Mouse (Mus musculus) G1E (cell line): ENCODE results near the gene Fam50a. TPM values are rescaled to one million over a fixed set of nuclear protein-coding genes. Genes with fewer than 3 reads are reported as not detected.

Experiments used
- ATAC-seq: 2 replicates; pipeline ENCODE4 v1.8.0; 2016; ENCODE audit warnings: mild to moderate bottlenecking; ENCODE audit not compliant: insufficient number of reproducible peaks, poor library complexity, low FRiP score, severe bottlenecking; ENCODE audit errors: extremely low read depth
- DNase-seq: peaks from one replicate; pipeline ENCODE4 v3.0.0; 2012; ENCODE audit warnings: low spot score
- H3K27me3 ChIP-seq: 2 replicates; pipeline ENCODE4 v1.6.1; 2012; ENCODE audit warnings: mild to moderate bottlenecking, low read length, inconsistent platforms; ENCODE audit not compliant: insufficient read depth
- H3K36me3 ChIP-seq: replicated peaks from 2 replicates; pipeline ENCODE3; 2012; ENCODE audit warnings: mild to moderate bottlenecking, inconsistent platforms
- H3K4me1 ChIP-seq: 2 replicates; pipeline ENCODE4 v1.6.1; 2012; ENCODE audit warnings: low read depth, low read length, inconsistent platforms, mixed read lengths; ENCODE audit not compliant: insufficient read depth
- H3K4me3 ChIP-seq: 2 replicates; pipeline ENCODE4 v1.5.1; 2012; ENCODE audit warnings: low read depth, mild to moderate bottlenecking, inconsistent platforms, low read length, moderate library complexity, mixed read lengths
- H3K9me3 ChIP-seq: replicated peaks from 2 replicates; pipeline ENCODE4 v1.6.1; 2012; ENCODE audit warnings: inconsistent platforms
- CTCF ChIP-seq: IDR thresholded peaks from 2 replicates; pipeline ENCODE4 v1.5.1; 2012; ENCODE audit warnings: low read depth, low read length, inconsistent platforms, mixed read lengths
- GATA1 ChIP-seq: IDR thresholded peaks from 2 replicates; pipeline ENCODE4 v1.6.1; 2012; ENCODE audit warnings: borderline replicate concordance, low read length, inconsistent platforms, mixed read lengths
- GATA2 ChIP-seq: IDR thresholded peaks from 2 replicates; pipeline ENCODE4 v1.6.1; 2012; ENCODE audit warnings: low read depth, low read length, inconsistent platforms, borderline replicate concordance
- POLR2AphosphoS5 ChIP-seq: IDR thresholded peaks from 2 replicates; pipeline ENCODE4 v1.6.1; 2012; ENCODE audit warnings: low read depth, low read length, inconsistent platforms; ENCODE audit not compliant: insufficient replicate concordance
- TAL1 ChIP-seq: conservative IDR thresholded peaks from 2 replicates; pipeline ENCODE4 v1.6.1; 2012; ENCODE audit warnings: low read depth, low read length, inconsistent platforms, mixed read lengths
- polyA plus RNA-seq: library from polyadenylated mRNA; stranded (reverse); fragments of >175 nt; gene quantifications from 2 replicates; pipeline ENCODE4 v1.2.3, GENCODE M21; 2012
- total RNA-seq, 2 experiments: library from RNA; stranded (forward) in 1 of 2; stranded (reverse) in 1 of 2; fragments of 200-1000 nt in 1 of 2; fragments of >200 nt in 1 of 2; fragmentation: Nextera tagmentation in 1 of 2; gene quantifications; 2 replicates each; pipeline ENCODE4 v1.2.3; 2014 to 2017

Gene Fam50a
- total and polyA plus RNA-seq, 3 experiments = 37.9 to 99.8 (median 44.5) TPM

- peaks cover 19% of the 10 kb centered on the region for H3K36me3 ChIP-seq
- H3K27me3 ChIP-seq = no peaks in the 10 kb centered on the region
- H3K4me1 ChIP-seq = peaks cover 19% of the 10 kb centered on the region
- H3K4me3 ChIP-seq = no peak overlapping the region
- no peaks in the 10 kb centered on the region for H3K9me3 ChIP-seq
- DNase-seq = no peak
- ATAC-seq = no peak; the same call in 1 of the 2 replicates
- TF ChIP-seq GATA1 (no peak), POLR2AphosphoS5 (no peak), GATA2 (no peak), CTCF (no peak), TAL1 (no peak)
Observed at GRCm38 (mm10) chrX:74277916-74278315, 34.9 kb upstream of the Fam50a start.

GRCm38 (mm10) chrX:74281041-74281731 lies 31.6 kb upstream of the Fam50a start:
- no peaks in the 10 kb centered on the region for H3K9me3 ChIP-seq
- DNase-seq = no peak
- H3K36me3 ChIP-seq = peaks cover 26% of the 10 kb centered on the region
- ATAC-seq = no peak
- no peak for TF ChIP-seq TAL1
- TF ChIP-seq POLR2AphosphoS5 = no peak
- no peak for TF ChIP-seq CTCF
- TF ChIP-seq GATA1 = no peak
- no peak for TF ChIP-seq GATA2
- H3K4me1 ChIP-seq = peaks cover 24% of the 10 kb centered on the region
- H3K27me3 ChIP-seq = no peaks in the 10 kb centered on the region
- peak overlapping the region; percentile 76 for H3K4me3 ChIP-seq

- Histone ChIP-seq H3K27me3 (no peaks in the 10 kb centered on the region), H3K9me3 (no peaks in the 10 kb centered on the region), H3K4me1 (peaks cover 24% of the 10 kb centered on the region), H3K36me3 (peaks cover 23% of the 10 kb centered on the region), H3K4me3 (peak within 1 kb of the TSS; percentile 76)
- TF ChIP-seq POLR2AphosphoS5 (0 out of 2 replicates have a peak, but pooled peaks have one; percentile 48), GATA1 (no peak), CTCF (no peak)
- ATAC-seq (peak; percentile 95), DNase-seq (peak; percentile 32)
Observed at GRCm38 (mm10) chrX:74281732-74282394, 31.0 kb upstream of the Fam50a start, which contains the start of the genes Taz and Dnase1l1. TSS of gene Taz (plus strand) at chrX:74281912. TSS of gene Dnase1l1 (minus strand) at chrX:74282337.

- no peak for TF ChIP-seq TAL1
- TF ChIP-seq CTCF = no peak
- TF ChIP-seq GATA1 = no peak
- TF ChIP-seq GATA2 = no peak
- no peak for TF ChIP-seq POLR2AphosphoS5
- Histone ChIP-seq H3K27me3 (no peaks in the 10 kb centered on the region), H3K4me3 (peak overlapping the region; percentile 76), H3K9me3 (no peaks in the 10 kb centered on the region), H3K4me1 (peaks cover 22% of the 10 kb centered on the region), H3K36me3 (peaks cover 28% of the 10 kb centered on the region)
- ATAC-seq = 0 out of 2 replicates have a peak, but pooled peaks have one; percentile 11
- peak; percentile 29 for DNase-seq
Observed at GRCm38 (mm10) chrX:74282395-74283091, 30.3 kb upstream of the Fam50a start.

GRCm38 (mm10) chrX:74283092-74283437 lies 29.8 kb upstream of the Fam50a start:
- ATAC-seq (no peak), DNase-seq (no peak)
- Histone ChIP-seq H3K4me3 (peak overlapping the region; percentile 76), H3K4me1 (peaks cover 19% of the 10 kb centered on the region), H3K27me3 (no peaks in the 10 kb centered on the region), H3K36me3 (peaks cover 33% of the 10 kb centered on the region), H3K9me3 (no peaks in the 10 kb centered on the region)
- TF ChIP-seq GATA1 (no peak), TAL1 (no peak), GATA2 (no peak), POLR2AphosphoS5 (no peak), CTCF (no peak)

- Histone ChIP-seq H3K36me3 (peaks cover 25% of the 10 kb centered on the region), H3K9me3 (no peaks in the 10 kb centered on the region), H3K4me1 (peaks cover 11% of the 10 kb centered on the region), H3K27me3 (no peaks in the 10 kb centered on the region), H3K4me3 (no peak overlapping the region; the same call in 1 of the 2 replicates)
- ATAC-seq = no peak
- TF ChIP-seq GATA1 = no peak
- TF ChIP-seq POLR2AphosphoS5 = no peak
- no peak for TF ChIP-seq GATA2
- TF ChIP-seq TAL1 = peak; percentile 55; the same call in 1 of the 2 replicates
- DNase-seq = no peak
Observed at GRCm38 (mm10) chrX:74293431-74293830, 19.4 kb upstream of the Fam50a start.
